Mouse (Mus musculus) T-helper 1 cell (primary cell): ENCODE measurements around the gene Smo.

Experiments used
- in situ Hi-C: fragments of 300-600 bp; cut with MboI, MseI; formaldehyde crosslinking; loops from one replicate; pipeline ENCODE4 v1.15.1; 2025; ENCODE audit warnings: high pct_unique_total_duplicates

Gene Smo

GRCm38 (mm10) chr6:29726576-29727200 is 8.6 kb upstream of the Smo start:
- in situ Hi-C loops: no loop called here

GRCm38 (mm10) chr6:29728035-29728434 is 7.3 kb upstream of the Smo start:
- in situ Hi-C loops: no loop called here

GRCm38 (mm10) chr6:29729491-29729890 is 5.8 kb upstream of the Smo start:
- in situ Hi-C loops: no loop called here

- in situ Hi-C loops: no loop called here
Observed at GRCm38 (mm10) chr6:29735689-29736451, 567 bp downstream of the Smo start.

GRCm38 (mm10) chr6:29736610-29737458 is 1.5 kb downstream of the Smo start:
- in situ Hi-C loops: no loop called here

- in situ Hi-C loops: no loop called here
Observed at GRCm38 (mm10) chr6:29751466-29752152, 16.3 kb downstream of the Smo start.

- in situ Hi-C loops: no loop called here
Observed at GRCm38 (mm10) chr6:29753336-29753735, 18.0 kb downstream of the Smo start.

GRCm38 (mm10) chr6:29756001-29756400 is 20.7 kb downstream of the Smo start:
- in situ Hi-C loops: loop anchor here (5.0 kb wide), 2 partner anchors 101 to 186 kb away; no protein-coding TSS in a partner anchor

GRCm38 (mm10) chr6:29756476-29756875 is 21.2 kb downstream of the Smo start:
- in situ Hi-C loops: loop anchor here (5.0 kb wide), 2 partner anchors 101 to 186 kb away; no protein-coding TSS in a partner anchor

GRCm38 (mm10) chr6:29758417-29758816 is 23.1 kb downstream of the Smo start:
- in situ Hi-C loops: loop anchor here (5.0 kb wide), 2 partner anchors 99 to 184 kb away; no protein-coding TSS in a partner anchor

GRCm38 (mm10) chr6:29759012-29759679 is 23.8 kb downstream of the Smo start:
- in situ Hi-C loops: loop anchor here (5.0 kb wide), 2 partner anchors 98 to 183 kb away; no protein-coding TSS in a partner anchor

GRCm38 (mm10) chr6:29760397-29760796 is 25.1 kb downstream of the Smo start:
- in situ Hi-C loops: loop anchor here (10.0 kb wide), 1 partner anchor 284 kb away; the partner anchor contains the start of gene Nrf1

- in situ Hi-C loops: loop anchor here (10.0 kb wide), 1 partner anchor 284 kb away; the partner anchor contains the start of gene Nrf1
Observed at GRCm38 (mm10) chr6:29761282-29761681, 26.0 kb downstream of the Smo start.

GRCm38 (mm10) chr6:29762524-29762923 is 27.2 kb downstream of the Smo start:
- in situ Hi-C loops: loop anchor here (10.0 kb wide), 1 partner anchor 282 kb away; the partner anchor contains the start of gene Nrf1

- in situ Hi-C loops: loop anchor here (5.0 to 10.0 kb wide), 2 partner anchors 55 to 278 kb away; partner anchors contain the start of gene Nrf1
Observed at GRCm38 (mm10) chr6:29766874-29767273, 31.6 kb downstream of the Smo start.

- in situ Hi-C loops: loop anchor here (5.0 to 10.0 kb wide), 2 partner anchors 54 to 277 kb away; partner anchors contain the start of gene Nrf1
Observed at GRCm38 (mm10) chr6:29767813-29768660, 32.7 kb downstream of the Smo start, which contains the start of gene Ahcyl2. Gene Ahcyl2, plus strand, starts transcription at chr6:29768011.

GRCm38 (mm10) chr6:29768791-29769441 is 33.6 kb downstream of the Smo start:
- in situ Hi-C loops: loop anchor here (5.0 to 10.0 kb wide), 2 partner anchors 53 to 276 kb away; partner anchors contain the start of gene Nrf1

GRCm38 (mm10) chr6:29770672-29771321 is 35.5 kb downstream of the Smo start:
- in situ Hi-C loops: no loop called here
